Mouse (Mus musculus): ENCODE results near the gene St8sia4. TPM values are rescaled to one million over a fixed set of nuclear protein-coding genes. Genes with fewer than 3 reads are reported as not detected.

Gene St8sia4
- polyA plus RNA-seq, 1 experiment from 2014 or later, result 2.6 TPM

DNA sequence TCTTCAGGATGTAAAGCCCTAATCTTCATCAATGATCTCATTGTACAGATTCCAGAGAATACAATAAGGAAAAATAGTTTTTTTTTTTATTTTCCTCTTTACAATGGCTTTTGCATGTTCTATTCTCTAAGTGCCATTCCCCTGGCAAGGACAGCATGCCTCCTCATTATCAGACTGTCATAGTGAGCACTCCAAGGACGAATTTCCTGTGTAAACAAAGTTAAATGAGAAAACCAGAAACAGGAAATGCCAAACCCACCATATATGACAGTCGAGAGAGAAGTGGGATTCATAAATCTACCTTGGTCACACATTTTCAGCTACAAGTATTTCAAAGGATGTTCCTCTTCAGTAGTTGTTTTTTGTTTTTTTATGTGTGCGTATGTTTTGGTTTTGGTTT is 49.2 kb downstream of the St8sia4 start:
- Histone ChIP-seq H3K27me3 (replicated peaks; ENCODE audit: control insufficient read depth, insufficient read depth, low read length) (no peaks in the 10 kb centered on the region), H3K36me3 (ENCODE audit: control insufficient read depth, insufficient read depth, low read length) (no peaks in the 10 kb centered on the region), H3K9me3 (ENCODE audit: control insufficient read depth, low read length) (no peaks in the 10 kb centered on the region), H3K9ac (ENCODE audit: low read depth, low read length) (no peak overlapping the region), H3K4me2 (no peak overlapping the region), H3K4me3 (ENCODE audit: low read depth, low read length) (no peak overlapping the region), H3K27ac (ENCODE audit: low read depth, low read length) (no peak overlapping the region), H3K4me1 (replicated peaks; ENCODE audit: control insufficient read depth, insufficient read depth, low read length) (no peaks in the 10 kb centered on the region)
- DNase-seq (ENCODE audit: low spot score) (no peak), ATAC-seq (replicated peaks; ENCODE audit: low FRiP score) (no peak)
- WGBS, result 55% methylated on average over 3 of the region's 3 CpGs

DNA sequence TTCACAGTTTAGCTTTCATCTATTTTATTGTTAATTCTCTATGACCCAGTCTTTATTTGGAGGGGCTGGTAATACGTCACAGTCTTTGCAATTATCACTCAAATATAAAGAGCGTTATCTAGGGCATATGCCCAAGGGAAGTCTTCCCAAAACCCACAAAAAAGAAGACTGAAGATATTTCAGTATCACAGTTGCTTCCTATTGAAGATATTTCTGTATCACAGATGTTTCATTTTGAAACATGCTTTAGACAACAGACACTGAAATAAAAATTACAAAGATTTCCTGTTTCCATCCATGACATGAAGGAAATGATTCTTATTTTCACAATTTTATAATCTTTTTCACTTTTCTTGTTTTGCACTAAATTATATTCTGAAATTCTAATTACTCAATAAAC is 57.4 kb downstream of the St8sia4 start:
- WGBS, result 79% methylated on average over 2 of the region's 2 CpGs
- Histone ChIP-seq H3K27me3 (replicated peaks; ENCODE audit: control insufficient read depth, insufficient read depth, low read length) (no peaks in the 10 kb centered on the region), H3K4me2 (no peak overlapping the region), H3K4me1 (replicated peaks; ENCODE audit: control insufficient read depth, insufficient read depth, low read length) (no peaks in the 10 kb centered on the region), H3K36me3 (ENCODE audit: control insufficient read depth, insufficient read depth, low read length) (no peaks in the 10 kb centered on the region), H3K27ac (ENCODE audit: low read depth, low read length) (no peak overlapping the region), H3K4me3 (ENCODE audit: low read depth, low read length) (no peak overlapping the region), H3K9me3 (ENCODE audit: control insufficient read depth, low read length) (no peaks in the 10 kb centered on the region), H3K9ac (ENCODE audit: low read depth, low read length) (no peak overlapping the region)
- ATAC-seq (replicated peaks; ENCODE audit: low FRiP score), result no peak
- no peak for DNase-seq (ENCODE audit: low spot score)

DNA sequence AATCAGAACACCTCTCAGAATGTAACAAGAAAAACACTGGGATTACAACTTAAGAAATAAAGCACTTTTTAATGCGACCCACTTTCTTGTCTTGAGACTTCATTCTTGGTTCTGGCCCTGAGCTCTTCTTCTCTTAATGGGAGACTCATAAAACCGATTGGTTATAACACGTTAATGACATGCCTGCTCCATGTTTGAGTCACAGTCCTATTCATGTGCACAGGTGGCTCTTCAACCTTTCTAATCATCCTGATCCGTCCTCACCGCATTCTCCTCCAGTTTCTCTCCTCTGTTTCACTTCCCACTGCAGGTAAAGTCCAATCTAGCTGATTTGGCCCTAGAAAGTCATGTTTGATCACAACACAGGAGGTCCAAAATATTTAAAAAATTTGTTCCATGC is 58.3 kb downstream of the St8sia4 start:
- no peaks in the 10 kb centered on the region for H3K9me3 ChIP-seq (ENCODE audit: control insufficient read depth, low read length)
- 75% methylated on average over 5 of the region's 5 CpGs for WGBS
- no peak overlapping the region for H3K4me2 ChIP-seq
- no peak overlapping the region for H3K27ac ChIP-seq (ENCODE audit: low read depth, low read length)
- no peak overlapping the region for H3K4me3 ChIP-seq (ENCODE audit: low read depth, low read length)
- H3K36me3 ChIP-seq (ENCODE audit: control insufficient read depth, insufficient read depth, low read length), result no peaks in the 10 kb centered on the region
- DNase-seq (ENCODE audit: low spot score) (no peak), ATAC-seq (replicated peaks; ENCODE audit: low FRiP score) (no peak)
- no peak overlapping the region for H3K9ac ChIP-seq (ENCODE audit: low read depth, low read length)
- no peaks in the 10 kb centered on the region for H3K4me1 ChIP-seq (replicated peaks; ENCODE audit: control insufficient read depth, insufficient read depth, low read length)
- no peaks in the 10 kb centered on the region for H3K27me3 ChIP-seq (replicated peaks; ENCODE audit: control insufficient read depth, insufficient read depth, low read length)

DNA sequence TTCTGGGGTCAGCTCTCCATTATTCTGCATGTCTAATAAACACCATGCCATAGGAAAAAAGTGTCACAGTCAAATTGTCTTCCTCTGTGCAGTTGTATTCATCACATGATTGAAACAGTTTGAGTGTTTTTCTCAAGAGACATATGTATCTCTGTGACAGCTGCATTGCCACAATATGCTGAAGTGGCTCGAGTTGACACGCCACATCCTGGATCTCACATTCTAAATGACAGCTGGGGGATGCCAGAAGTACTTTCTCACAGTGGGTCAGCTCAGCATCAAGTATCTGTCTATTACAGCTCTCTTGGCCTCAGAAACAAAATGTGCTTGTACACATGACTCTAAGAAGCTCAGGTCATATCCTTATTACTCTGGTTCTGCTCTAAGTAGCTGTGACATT is 61.9 kb downstream of the St8sia4 start:
- 61% methylated on average over 2 of the region's 2 CpGs for WGBS
- H3K36me3 ChIP-seq (ENCODE audit: control insufficient read depth, insufficient read depth, low read length), result no peaks in the 10 kb centered on the region
- no peak overlapping the region for H3K27ac ChIP-seq (ENCODE audit: low read depth, low read length)
- H3K4me2 ChIP-seq, result no peak overlapping the region
- H3K9me3 ChIP-seq (ENCODE audit: control insufficient read depth, low read length), result no peaks in the 10 kb centered on the region
- DNase-seq (ENCODE audit: low spot score) (no peak), ATAC-seq (replicated peaks; ENCODE audit: low FRiP score) (no peak)
- no peaks in the 10 kb centered on the region for H3K4me1 ChIP-seq (replicated peaks; ENCODE audit: control insufficient read depth, insufficient read depth, low read length)
- no peak overlapping the region for H3K9ac ChIP-seq (ENCODE audit: low read depth, low read length)
- H3K4me3 ChIP-seq (ENCODE audit: low read depth, low read length), result no peak overlapping the region
- H3K27me3 ChIP-seq (replicated peaks; ENCODE audit: control insufficient read depth, insufficient read depth, low read length), result no peaks in the 10 kb centered on the region

DNA sequence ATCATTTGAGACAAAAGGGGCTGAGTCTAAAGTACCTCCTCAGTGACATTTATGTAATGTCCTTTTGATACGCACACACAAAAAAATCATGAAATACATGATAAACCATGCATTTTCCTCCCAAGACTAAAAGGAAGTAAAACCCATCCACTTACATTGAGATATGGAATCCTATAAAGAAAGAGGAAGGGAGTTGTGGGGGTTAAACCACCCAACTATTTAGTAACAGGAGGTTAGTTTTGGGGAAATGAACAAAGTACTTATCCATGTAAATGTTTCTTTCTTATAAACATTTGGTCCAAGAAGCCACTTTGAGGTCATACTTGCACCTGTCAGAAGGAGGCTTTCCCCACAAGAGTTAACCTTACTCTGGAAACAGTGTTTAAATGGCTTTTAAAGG is 69.3 kb downstream of the St8sia4 start:
- no peak overlapping the region for H3K9ac ChIP-seq (ENCODE audit: low read depth, low read length)
- no peak for ATAC-seq (replicated peaks; ENCODE audit: low FRiP score)
- 81% methylated on average over 1 of the region's 1 CpGs for WGBS
- H3K4me2 ChIP-seq, result no peak overlapping the region
- H3K27me3 ChIP-seq (replicated peaks; ENCODE audit: control insufficient read depth, insufficient read depth, low read length), result no peaks in the 10 kb centered on the region
- H3K36me3 ChIP-seq (ENCODE audit: control insufficient read depth, insufficient read depth, low read length), result no peaks in the 10 kb centered on the region
- no peaks in the 10 kb centered on the region for H3K4me1 ChIP-seq (replicated peaks; ENCODE audit: control insufficient read depth, insufficient read depth, low read length)
- DNase-seq (ENCODE audit: low spot score), result no peak
- no peaks in the 10 kb centered on the region for H3K9me3 ChIP-seq (ENCODE audit: control insufficient read depth, low read length)
- H3K4me3 ChIP-seq (ENCODE audit: low read depth, low read length), result no peak overlapping the region
- H3K27ac ChIP-seq (ENCODE audit: low read depth, low read length), result no peak overlapping the region

DNA sequence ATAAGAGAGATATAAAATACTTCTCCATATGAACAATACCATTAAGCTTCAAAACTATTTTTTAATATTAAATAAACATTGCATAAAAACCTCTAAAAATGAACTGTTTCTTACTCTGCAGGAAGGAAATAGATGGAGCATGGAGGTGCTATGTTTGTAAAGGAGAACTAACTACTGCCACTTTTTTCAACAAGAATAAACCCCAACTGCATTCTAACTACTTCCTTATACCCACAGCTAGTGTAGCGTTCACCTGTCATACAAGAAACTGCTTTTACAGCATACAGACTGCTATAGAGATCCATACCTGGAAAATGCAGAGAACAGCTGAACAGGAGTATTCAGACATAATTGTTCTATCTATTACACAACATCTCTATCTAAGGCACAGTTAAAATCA is 70.5 kb downstream of the St8sia4 start:
- DNase-seq (ENCODE audit: low spot score) (no peak), ATAC-seq (replicated peaks; ENCODE audit: low FRiP score) (no peak)
- Histone ChIP-seq H3K36me3 (ENCODE audit: control insufficient read depth, insufficient read depth, low read length) (no peaks in the 10 kb centered on the region), H3K27ac (ENCODE audit: low read depth, low read length) (no peak overlapping the region), H3K27me3 (replicated peaks; ENCODE audit: control insufficient read depth, insufficient read depth, low read length) (no peaks in the 10 kb centered on the region), H3K4me2 (no peak overlapping the region), H3K4me1 (replicated peaks; ENCODE audit: control insufficient read depth, insufficient read depth, low read length) (no peaks in the 10 kb centered on the region), H3K4me3 (ENCODE audit: low read depth, low read length) (no peak overlapping the region), H3K9me3 (ENCODE audit: control insufficient read depth, low read length) (no peaks in the 10 kb centered on the region), H3K9ac (ENCODE audit: low read depth, low read length) (no peak overlapping the region)
- WGBS, result 57% methylated on average over 1 of the region's 1 CpGs

DNA sequence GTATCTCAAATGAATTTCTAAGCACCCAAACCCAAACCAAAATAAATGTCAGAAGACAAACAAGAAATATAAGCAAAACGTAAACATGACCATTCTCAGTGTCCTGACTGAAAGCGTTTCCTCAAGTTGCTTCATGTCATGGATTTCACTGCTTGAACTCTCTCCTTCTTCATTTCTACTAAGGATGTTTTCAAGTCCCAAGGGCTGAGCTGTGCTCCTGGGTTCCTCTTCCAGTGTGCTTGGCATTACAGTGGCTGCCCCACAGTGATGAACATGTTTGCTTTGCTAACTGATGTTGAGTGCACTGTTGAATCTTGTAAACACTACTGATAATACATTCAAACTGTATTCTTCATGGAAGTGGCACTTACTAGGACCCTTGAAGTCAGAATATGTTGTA is 76.3 kb downstream of the St8sia4 start:
- no peaks in the 10 kb centered on the region for H3K27me3 ChIP-seq (replicated peaks; ENCODE audit: control insufficient read depth, insufficient read depth, low read length)
- no peak overlapping the region for H3K4me3 ChIP-seq (ENCODE audit: low read depth, low read length)
- no peak overlapping the region for H3K9ac ChIP-seq (ENCODE audit: low read depth, low read length)
- H3K4me2 ChIP-seq, result no peak overlapping the region
- H3K27ac ChIP-seq (ENCODE audit: low read depth, low read length), result no peak overlapping the region
- no peaks in the 10 kb centered on the region for H3K9me3 ChIP-seq (ENCODE audit: control insufficient read depth, low read length)
- DNase-seq (ENCODE audit: low spot score), result no peak
- no peaks in the 10 kb centered on the region for H3K36me3 ChIP-seq (ENCODE audit: control insufficient read depth, insufficient read depth, low read length)
- no peak for ATAC-seq (replicated peaks; ENCODE audit: low FRiP score)
- no peaks in the 10 kb centered on the region for H3K4me1 ChIP-seq (replicated peaks; ENCODE audit: control insufficient read depth, insufficient read depth, low read length)
- WGBS, result 70% methylated on average over 2 of the region's 2 CpGs

DNA sequence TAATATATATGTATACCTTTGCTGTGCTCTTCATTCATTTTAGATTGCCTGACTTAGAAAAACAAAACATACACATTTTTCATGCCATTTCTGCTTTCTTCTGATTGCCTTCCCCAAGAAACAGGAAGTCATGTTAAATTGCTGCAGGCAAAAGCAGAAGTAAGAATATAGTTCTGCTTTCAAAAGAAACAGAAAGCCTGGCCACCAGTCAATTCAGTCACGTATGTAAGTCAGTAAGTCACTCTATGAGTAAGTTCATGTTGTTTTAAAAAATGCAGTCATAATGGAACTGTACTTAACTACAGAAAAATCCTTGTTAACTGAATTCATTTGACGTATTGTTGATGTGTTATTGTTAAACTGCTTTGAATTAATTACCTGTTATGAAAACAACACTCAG is 77.3 kb downstream of the St8sia4 start:
- 56% methylated on average over 2 of the region's 2 CpGs for WGBS
- ATAC-seq (replicated peaks; ENCODE audit: low FRiP score) (no peak), DNase-seq (ENCODE audit: low spot score) (no peak)
- Histone ChIP-seq H3K4me2 (no peak overlapping the region), H3K4me3 (ENCODE audit: low read depth, low read length) (no peak overlapping the region), H3K27ac (ENCODE audit: low read depth, low read length) (no peak overlapping the region), H3K27me3 (replicated peaks; ENCODE audit: control insufficient read depth, insufficient read depth, low read length) (no peaks in the 10 kb centered on the region), H3K4me1 (replicated peaks; ENCODE audit: control insufficient read depth, insufficient read depth, low read length) (no peaks in the 10 kb centered on the region), H3K9ac (ENCODE audit: low read depth, low read length) (no peak overlapping the region), H3K9me3 (ENCODE audit: control insufficient read depth, low read length) (no peaks in the 10 kb centered on the region), H3K36me3 (ENCODE audit: control insufficient read depth, insufficient read depth, low read length) (no peaks in the 10 kb centered on the region)

DNA sequence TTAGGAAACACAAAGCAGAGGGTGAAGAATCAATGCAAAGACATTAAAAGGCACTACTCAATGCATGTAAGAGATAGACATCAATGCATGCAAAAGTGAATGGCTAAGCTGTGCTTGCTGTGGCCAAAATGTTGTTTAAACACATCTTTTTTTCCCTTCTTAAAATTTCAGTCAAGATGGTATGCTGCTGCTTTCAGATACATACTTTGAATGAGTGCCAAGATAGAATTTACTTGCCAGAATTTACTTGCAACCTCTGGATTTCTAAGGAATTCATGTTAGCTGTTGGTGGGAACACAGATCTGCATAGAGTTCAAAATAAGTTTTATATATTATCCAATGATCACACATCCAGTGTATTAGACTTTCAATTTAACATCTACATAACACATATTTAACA is 77.9 kb downstream of the St8sia4 start:
- H3K27me3 ChIP-seq (replicated peaks; ENCODE audit: control insufficient read depth, insufficient read depth, low read length), result no peaks in the 10 kb centered on the region
- DNase-seq (ENCODE audit: low spot score) (no peak), ATAC-seq (replicated peaks; ENCODE audit: low FRiP score) (no peak)
- H3K4me1 ChIP-seq (replicated peaks; ENCODE audit: control insufficient read depth, insufficient read depth, low read length), result no peaks in the 10 kb centered on the region
- no peak overlapping the region for H3K4me3 ChIP-seq (ENCODE audit: low read depth, low read length)
- no peaks in the 10 kb centered on the region for H3K36me3 ChIP-seq (ENCODE audit: control insufficient read depth, insufficient read depth, low read length)
- H3K27ac ChIP-seq (ENCODE audit: low read depth, low read length), result no peak overlapping the region
- no peak overlapping the region for H3K9ac ChIP-seq (ENCODE audit: low read depth, low read length)
- H3K4me2 ChIP-seq, result no peak overlapping the region
- H3K9me3 ChIP-seq (ENCODE audit: control insufficient read depth, low read length), result no peaks in the 10 kb centered on the region

Measured in liver, embryonic 11.5 days (tissue).